Mouse (Mus musculus): Measurements from ENCODE around the gene Cetn4. TPM values are rescaled to one million over a fixed set of nuclear protein-coding genes. Genes with fewer than 3 reads are reported as not detected.

Cetn4 gene
- total RNA-seq, 4 experiments from 2014 or later: 3.4 to 7.9 (median 5.7) TPM

GRCm38 (mm10) chr3:37299470-37299869 is 13.0 kb downstream of the Cetn4 start:
- no peak for DNase-seq

GRCm38 (mm10) chr3:37292654-37293053 is 19.9 kb downstream of the Cetn4 start:
- no peak for DNase-seq

- DNase-seq: no peak
These were observed 20.6 kb downstream of the Cetn4 start for GRCm38 (mm10) chr3:37291929-37292328.

GRCm38 (mm10) chr3:37290881-37291541 is 21.5 kb downstream of the Cetn4 start:
- no peak for DNase-seq

GRCm38 (mm10) chr3:37289237-37289636 is 23.3 kb downstream of the Cetn4 start:
- DNase-seq: no peak

- no peak for DNase-seq
These were observed 29.3 kb downstream of the Cetn4 start for GRCm38 (mm10) chr3:37283234-37283633.

- no peak for DNase-seq
These were observed 30.1 kb downstream of the Cetn4 start for GRCm38 (mm10) chr3:37282299-37282922.

GRCm38 (mm10) chr3:37280871-37281270 is 31.6 kb downstream of the Cetn4 start:
- no peak for DNase-seq

GRCm38 (mm10) chr3:37280221-37280620 is 32.3 kb downstream of the Cetn4 start:
- DNase-seq: no peak

- DNase-seq: no peak
These were observed 37.8 kb downstream of the Cetn4 start for GRCm38 (mm10) chr3:37274661-37275060.

GRCm38 (mm10) chr3:37273092-37273491 is 39.4 kb downstream of the Cetn4 start:
- no peak for DNase-seq

- DNase-seq: no peak
These were observed 41.3 kb downstream of the Cetn4 start for GRCm38 (mm10) chr3:37271209-37271608.

GRCm38 (mm10) chr3:37269926-37270325 is 42.6 kb downstream of the Cetn4 start:
- DNase-seq: no peak

- DNase-seq: no peak
These were observed 44.2 kb downstream of the Cetn4 start for GRCm38 (mm10) chr3:37268338-37268737.

GRCm38 (mm10) chr3:37259331-37259999 is 53.0 kb downstream of the Cetn4 start:
- DNase-seq: no peak

- no peak for DNase-seq
These were observed 54.7 kb downstream of the Cetn4 start for GRCm38 (mm10) chr3:37257776-37258175.

Other genes starting within 250 kb of the Cetn4 start
- gene Adad1, start 249.2 kb downstream of the Cetn4 start, total RNA-seq (2022): not detected
- not detected for gene Il2, start 186.7 kb downstream of the Cetn4 start, total RNA-seq (2022)
- under 1 TPM in 1 of 4 experiments, not detected in 3; 0.22 TPM for gene Il21, start 80.1 kb downstream of the Cetn4 start, total RNA-seq (2022)
- gene Bbs12, start 154 bp downstream of the Cetn4 start, total RNA-seq (2022): 10 to 100 TPM in 1 of 4 experiments, 1 to 10 TPM in 3; 5.7 to 10.3 (median 7.2) TPM
- 1 to 10 TPM; 3.9 to 9.8 (median 7.4) TPM for gene Fgf2, start 35.6 kb upstream of the Cetn4 start, total RNA-seq (2022)
- 10 to 100 TPM; 35.1 to 47.3 (median 38.7) TPM for gene Spata5, start 107.2 kb upstream of the Cetn4 start, total RNA-seq (2022)
- 10 to 100 TPM; 16.4 to 21.7 (median 20.4) TPM for gene Nudt6, start 107.5 kb upstream of the Cetn4 start, total RNA-seq (2022)

Data from adrenal gland, adult 8-10 months (tissue).